Mouse (Mus musculus): ENCODE results near the gene Nxf1.
"Not testable (repeated sequence)": the region's sequence is repeated elsewhere in the genome, so short reads cannot be mapped to it uniquely, and the experiment has no call there.

Nxf1 gene

GRCm38 (mm10) chr19:8756635-8757387 is at the start of gene Nxf1:
Gene Nxf1 (plus strand): TSS chr19:8757073.
- DNase-seq (ENCODE audit: low spot score), result peak; percentile 89

DNA sequence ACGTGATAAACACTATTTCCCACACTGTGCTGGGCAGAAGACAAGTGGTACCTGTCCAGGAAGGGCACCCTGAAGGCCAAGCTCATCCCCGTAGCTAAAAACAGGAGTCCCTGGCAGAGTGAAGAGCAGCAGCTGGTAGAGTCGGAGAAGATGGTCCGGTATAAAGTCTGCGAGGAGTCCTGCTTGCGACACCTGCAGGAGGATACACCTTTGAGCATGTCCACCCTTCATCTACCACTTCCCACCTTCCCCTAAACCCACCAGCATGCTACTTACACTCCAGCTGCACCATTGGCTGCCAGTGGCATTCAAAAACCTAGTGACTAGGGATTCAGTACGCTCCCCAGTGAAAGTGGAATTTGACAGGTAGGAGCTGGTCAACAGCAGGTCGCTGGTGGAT is 47.9 kb upstream of the Nxf1 start:
- DNase-seq (ENCODE audit: low spot score), result no peak

DNA sequence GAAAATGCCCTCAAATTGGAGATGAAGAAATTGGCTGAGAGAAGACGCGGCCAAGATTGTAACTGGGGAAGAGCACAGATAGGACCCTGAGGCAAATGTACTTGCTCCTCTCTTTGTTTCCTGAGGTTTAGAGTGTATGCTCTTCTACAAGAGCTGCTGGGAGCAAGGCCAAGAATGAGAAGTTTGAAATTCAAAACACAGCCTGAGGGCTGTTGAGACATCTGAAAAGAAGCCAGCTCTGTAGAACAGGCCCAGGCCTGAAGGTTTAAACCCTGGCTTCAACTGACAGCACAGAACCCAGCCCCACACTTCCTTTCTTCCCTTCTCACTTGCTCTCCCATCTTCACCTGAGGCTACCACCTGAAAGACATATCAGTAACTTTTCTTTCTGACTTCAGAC is 46.8 kb upstream of the Nxf1 start:
- no peak for DNase-seq (ENCODE audit: low spot score)

DNA sequence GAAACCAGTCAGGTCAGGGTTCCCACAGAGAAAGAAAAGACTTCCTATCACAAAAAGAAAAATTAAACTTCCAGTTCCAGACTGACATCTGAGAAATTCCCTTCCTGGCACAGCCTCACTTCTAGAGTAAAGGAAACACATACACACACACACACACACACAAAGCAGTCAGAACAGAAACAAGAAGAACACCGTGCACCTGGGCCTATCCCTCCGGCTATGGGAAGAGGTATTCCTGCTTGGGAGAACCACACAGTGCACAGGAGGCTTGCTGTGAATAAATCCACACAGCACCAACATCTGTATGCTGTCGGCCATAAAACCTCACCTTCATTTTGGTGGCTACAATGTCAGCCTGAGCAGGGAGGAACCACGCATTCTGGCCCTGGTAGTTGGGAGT is 45.4 kb upstream of the Nxf1 start:
- DNase-seq (ENCODE audit: low spot score), result no peak

GRCm38 (mm10) chr19:8711949-8712869 is 44.7 kb upstream of the Nxf1 start:
- DNase-seq (ENCODE audit: low spot score), result no peak

GRCm38 (mm10) chr19:8712870-8713305 is 44.0 kb upstream of the Nxf1 start:
- peak; percentile 55 for DNase-seq (ENCODE audit: low spot score)

DNA sequence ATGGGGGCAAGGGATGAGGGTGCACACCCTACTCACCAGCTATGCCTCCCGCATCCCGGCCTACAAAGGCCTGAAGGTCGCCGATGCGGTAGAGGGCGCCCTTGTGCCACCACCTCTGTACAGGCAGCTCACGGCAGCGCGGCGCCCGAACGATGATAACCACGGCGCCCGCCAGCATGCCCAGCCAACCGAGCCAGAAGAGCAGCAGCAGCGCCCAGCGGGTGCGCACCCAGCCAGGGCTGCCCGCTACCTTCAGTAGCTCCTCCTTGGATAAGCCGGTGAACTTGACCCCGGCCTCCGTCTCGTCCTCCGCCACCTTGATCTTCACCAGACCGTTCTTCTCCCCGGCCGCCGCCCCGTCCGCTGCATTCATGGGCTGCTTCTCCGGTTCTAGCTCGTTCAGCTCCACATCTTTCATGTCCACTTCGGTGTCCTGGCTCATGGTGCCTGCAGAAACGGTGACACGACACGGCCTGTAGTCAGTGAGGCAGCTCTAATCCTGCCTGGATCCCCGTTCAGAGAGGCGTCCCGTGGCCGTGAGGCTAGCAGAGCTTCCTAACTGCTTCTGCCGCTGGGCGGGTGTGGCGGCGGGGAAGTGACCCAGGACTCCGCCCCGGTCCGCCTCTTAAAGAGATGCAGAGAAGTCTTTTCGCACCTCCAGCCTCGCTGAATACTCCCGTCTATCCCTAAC is 43.4 kb upstream of the Nxf1 start:
- DNase-seq (ENCODE audit: low spot score), result peak; percentile 89

DNA sequence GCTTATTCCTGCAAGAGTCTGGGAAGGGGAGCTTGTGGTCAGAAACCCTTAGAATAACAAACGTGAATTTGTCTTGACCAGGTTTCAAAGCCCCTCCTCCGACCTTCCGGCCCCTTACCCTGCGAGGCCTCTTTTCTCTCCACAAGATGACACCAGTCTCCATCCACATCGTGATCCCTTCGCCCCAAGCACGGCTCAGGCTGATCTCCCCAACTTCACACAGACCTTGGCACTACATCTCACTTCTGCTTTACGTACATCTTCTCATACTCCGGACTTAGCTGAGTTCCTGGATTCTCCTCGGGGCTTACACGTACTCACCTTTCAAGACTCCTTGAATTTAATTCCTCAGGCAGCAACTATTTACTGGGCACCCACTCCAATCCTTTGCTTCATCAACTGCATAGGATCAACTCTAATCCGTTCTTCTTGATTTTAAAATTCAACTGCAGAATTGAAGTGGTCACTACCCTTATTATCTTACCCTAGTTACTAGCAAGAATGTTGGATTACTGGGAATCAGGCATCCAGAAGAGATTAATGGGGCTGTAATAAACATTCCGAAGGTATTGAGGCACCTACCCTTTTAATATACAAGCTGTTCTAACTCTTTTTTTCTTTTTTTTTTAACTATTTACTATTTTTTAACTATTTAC is 42.7 kb upstream of the Nxf1 start:
- no peak for DNase-seq (ENCODE audit: low spot score)

DNA sequence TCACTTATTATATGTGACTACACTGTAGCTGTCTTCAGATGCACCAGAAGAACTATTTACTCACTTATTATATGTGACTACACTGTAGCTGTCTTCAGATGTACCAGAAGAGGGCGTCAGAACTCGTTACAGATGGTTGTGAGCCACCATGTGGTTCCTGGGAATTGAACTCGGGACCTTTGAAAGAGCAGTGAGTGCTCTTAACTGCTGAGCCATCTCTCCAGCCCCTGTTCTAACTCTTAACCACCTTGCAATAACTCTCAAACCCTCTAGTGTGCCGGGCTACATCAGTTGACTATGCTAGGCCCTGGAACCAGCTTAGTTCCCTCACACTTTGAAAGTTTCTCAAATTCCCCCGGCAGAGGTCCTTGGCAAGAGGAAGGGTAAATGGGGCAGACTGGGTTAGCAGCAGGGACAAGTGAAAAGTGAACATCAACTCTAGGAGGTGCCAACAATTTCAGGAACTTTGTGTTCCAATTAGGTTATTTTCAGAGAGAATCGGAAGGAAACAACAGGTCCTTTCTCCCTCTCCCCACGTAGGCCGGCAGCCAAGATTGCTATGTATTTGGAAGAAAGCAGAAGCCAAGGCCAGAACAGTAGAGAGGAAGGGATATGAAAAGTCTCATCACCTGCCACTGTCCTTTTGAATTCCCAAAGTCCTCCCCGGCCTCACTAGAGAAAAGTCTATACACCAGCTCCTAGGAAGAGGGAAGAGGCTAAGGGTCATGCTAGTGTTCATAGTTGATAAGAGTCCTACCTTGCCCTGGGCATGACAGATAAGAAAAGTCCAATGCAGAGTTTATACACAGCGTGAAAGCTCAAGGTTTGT is 42.0 kb upstream of the Nxf1 start:
- DNase-seq (ENCODE audit: low spot score), result no peak

DNA sequence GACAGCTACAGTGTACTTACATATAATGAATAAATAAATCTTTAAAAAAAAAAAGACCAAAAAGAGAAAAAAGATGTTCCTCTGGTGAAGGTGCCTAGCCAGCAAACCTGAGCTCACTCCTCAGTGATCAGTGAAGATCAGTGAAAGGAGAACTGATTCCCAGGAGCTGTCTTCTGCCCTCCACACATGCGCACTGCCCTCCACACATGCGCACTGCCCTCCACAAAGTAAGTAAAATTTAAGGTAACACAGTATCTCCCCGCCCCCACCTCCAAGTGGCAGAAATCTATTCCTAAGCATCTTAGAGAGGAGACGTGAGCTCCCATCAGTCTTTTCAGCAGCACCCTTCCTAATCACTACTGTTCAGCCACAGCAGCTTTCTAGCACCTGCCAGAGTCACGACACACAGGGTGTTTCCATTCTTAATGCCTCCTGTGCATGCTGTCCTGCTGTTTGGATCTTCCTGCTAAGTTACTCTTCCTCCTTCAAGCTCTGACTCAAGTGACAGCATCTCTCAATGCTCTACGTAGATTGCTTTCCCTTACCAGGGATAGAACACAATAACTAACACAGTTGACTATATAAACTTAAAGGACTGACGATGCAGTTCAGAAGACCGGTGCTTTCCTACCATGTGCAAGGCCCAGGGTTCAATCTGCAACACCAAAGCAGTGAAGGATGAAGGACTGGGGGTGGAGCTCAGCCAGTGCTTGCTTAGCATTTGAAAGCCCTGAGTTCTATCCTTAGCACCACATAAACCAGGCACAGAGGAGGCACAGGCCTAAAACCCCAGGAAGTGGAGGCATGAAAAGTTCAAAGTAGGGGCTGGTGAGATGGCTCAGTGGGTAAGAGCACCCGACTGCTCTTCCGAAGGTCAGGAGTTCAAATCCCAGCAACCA is 40.8 kb upstream of the Nxf1 start:
- no peak for DNase-seq (ENCODE audit: low spot score)

GRCm38 (mm10) chr19:8716767-8717475 is 40.0 kb upstream of the Nxf1 start:
- DNase-seq (ENCODE audit: low spot score), result no peak

DNA sequence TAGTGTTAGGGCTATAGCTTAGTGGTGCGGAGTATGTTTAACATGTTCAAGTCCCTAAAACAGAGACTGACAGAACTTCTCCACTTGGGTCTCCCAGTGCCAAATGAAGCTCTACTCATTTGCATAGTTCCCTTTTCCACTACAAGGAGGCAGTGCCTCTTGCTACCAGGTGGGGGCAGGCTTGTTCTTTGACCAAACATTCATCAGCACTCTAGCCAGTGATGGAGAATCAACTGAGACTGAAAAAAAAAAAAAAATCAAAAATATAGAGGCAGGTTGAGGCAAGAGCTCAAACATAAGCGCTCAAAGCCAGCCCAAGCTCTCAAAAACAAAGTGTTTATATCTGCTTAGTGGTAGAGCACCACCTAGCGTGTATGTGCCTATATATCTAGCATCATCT is 38.5 kb upstream of the Nxf1 start:
- DNase-seq (ENCODE audit: low spot score), result peak; percentile 59

GRCm38 (mm10) chr19:8719037-8719436 is 37.8 kb upstream of the Nxf1 start:
- DNase-seq (ENCODE audit: low spot score), result not testable (repeated sequence)

GRCm38 (mm10) chr19:8721378-8721777 is 35.5 kb upstream of the Nxf1 start:
- no peak for DNase-seq (ENCODE audit: low spot score)

GRCm38 (mm10) chr19:8722021-8722420 is 34.9 kb upstream of the Nxf1 start:
- DNase-seq (ENCODE audit: low spot score), result no peak

DNA sequence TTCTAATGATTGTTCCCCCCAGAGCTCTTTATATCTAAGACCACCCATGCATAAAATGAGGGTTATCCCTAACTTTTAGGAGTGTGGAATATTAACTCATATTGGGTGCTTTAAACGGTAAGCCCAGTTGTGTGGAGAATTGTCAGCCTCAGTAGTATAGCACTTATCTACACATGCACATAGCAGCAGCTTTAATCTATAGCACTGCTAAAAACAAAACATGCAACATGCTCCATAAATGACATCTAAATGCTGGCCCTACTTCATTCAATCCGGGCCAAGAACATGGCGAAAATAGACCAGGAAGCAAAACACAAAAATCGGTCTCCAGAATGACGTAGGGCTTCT is 34.3 kb upstream of the Nxf1 start:
- no peak for DNase-seq (ENCODE audit: low spot score)

GRCm38 (mm10) chr19:8722907-8723573 is 33.8 kb upstream of the Nxf1 start, which contains the start of gene Slc3a2:
Gene Slc3a2 (minus strand): TSS chr19:8723369.
- DNase-seq (ENCODE audit: low spot score), result peak; percentile 87

DNA sequence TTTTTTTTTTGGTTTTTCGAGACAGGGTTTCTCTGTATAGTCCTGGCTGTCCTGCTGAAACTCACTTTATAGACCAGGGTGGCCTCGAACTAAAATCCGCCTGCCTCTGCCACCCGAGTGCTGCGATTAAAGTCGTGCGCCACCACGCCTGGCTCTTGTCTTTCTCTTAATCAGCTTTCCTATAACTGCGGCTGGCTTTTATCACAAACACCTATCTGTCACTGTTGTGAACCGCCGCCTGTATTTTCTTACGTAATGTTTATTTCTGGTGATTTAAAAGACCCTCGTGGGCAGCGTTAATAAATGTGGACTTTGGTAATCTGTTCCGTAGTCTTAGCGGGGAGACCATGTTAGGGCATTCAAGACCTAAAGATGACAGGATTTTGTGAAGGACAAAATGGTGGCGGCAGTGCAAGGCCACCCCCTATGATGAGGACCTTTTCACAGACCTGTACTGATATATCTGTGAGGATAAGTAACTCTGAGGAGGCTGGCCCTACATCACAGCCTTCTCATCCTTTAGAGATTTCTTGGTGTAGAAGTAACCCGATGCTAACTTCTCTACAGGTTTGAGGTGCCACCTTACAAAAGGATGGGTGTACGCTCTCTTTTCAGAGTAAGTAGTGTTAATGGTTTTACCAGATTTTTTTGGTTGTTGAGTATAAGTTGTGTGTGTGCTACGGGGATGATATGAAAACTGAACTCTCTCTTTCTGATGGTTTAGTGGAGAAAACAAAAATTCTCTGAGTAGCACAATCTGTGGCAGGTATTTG is 33.1 kb upstream of the Nxf1 start:
- no peak for DNase-seq (ENCODE audit: low spot score)

All from ovary, postnatal 14 days (tissue).